Mouse (Mus musculus): ENCODE results near the gene Patl2. TPM values are rescaled to one million over a fixed set of nuclear protein-coding genes. Genes with fewer than 3 reads are reported as not detected.

Gene Patl2
- total RNA-seq (2012; rRNA removed): not detected in 2 replicates
- not detected in 2 replicates for total RNA-seq (2014; rRNA removed)
- not detected in 2 replicates for polyA plus RNA-seq (2012; ENCODE audit: insufficient read length, low read depth)

GRCm38 (mm10) chr2:122186106-122186505 lies at the start of gene Patl2, which contains the start of gene Terb2:
Gene Patl2, minus strand, starts transcription at chr2:122186189.
Gene Terb2, plus strand, starts transcription at chr2:122186272.
- Histone ChIP-seq H3K4me3 (replicated peaks in 1 of 3; ENCODE audit: low read depth in 2 of 3, low read length in 2 of 3, poor library complexity in 1 of 3) (no peak within 1 kb of the TSS), H3K4me2 (ENCODE audit: insufficient read depth, low read depth, poor library complexity, severe bottlenecking) (no peak within 1 kb of the TSS), H3K27me3 (replicated peaks) (no peaks in the 10 kb centered on the region), H3K36me3 (replicated peaks in 1 of 2; ENCODE audit: control insufficient read depth in 1 of 2, insufficient read depth in 1 of 2, low read length in 1 of 2) (no peaks in the 10 kb centered on the region), H3K27ac (ENCODE audit: insufficient read depth, low read depth) (no peak within 1 kb of the TSS), H3K4me1 (ENCODE audit: control insufficient read depth in 1 of 2, insufficient read depth in 2 of 2) (peaks cover 0 to 10% of the 10 kb centered on the region in 2 experiments; a peak in 3 of 4 replicates), H3K9me3 (replicated peaks; ENCODE audit: low read length) (no peaks in the 10 kb centered on the region), H3K9ac (ENCODE audit: insufficient read depth, low read depth) (no peak within 1 kb of the TSS), H3K79me2 (replicated peaks; ENCODE audit: control insufficient read depth, extremely low read depth, insufficient read depth, poor library complexity, severe bottlenecking) (no peaks in the 10 kb centered on the region)
- TF ChIP-seq HCFC1 (IDR thresholded peaks at IDR 0.05; ENCODE audit: low read depth, low read length): no peak
- TF ChIP-seq RCOR1 (conservative IDR thresholded peaks at IDR 0.05; ENCODE audit: low read depth, low read length): no peak
- no peak for TF ChIP-seq BHLHE40 (IDR thresholded peaks at IDR 0.05; ENCODE audit: low read depth, low read length)
- no peak for TF ChIP-seq PAX5 (IDR thresholded peaks at IDR 0.05; ENCODE audit: low read length)
- in situ Hi-C loops (cut with MboI; ENCODE audit: low pct_ligation_motif_present, low pct_unique_long_range_greater_than_20kb, low sequenced_read_pairs) (no loop called here), dilution Hi-C loops (cut with MboI; ENCODE audit: extremely low pct_ligation_motif_present, extremely low pct_unique_long_range_greater_than_20kb, low sequenced_read_pairs) (no loop called here)
- no peak for DNase-seq (ENCODE audit: extremely low read depth)

- dilution Hi-C loops (cut with MboI; ENCODE audit: extremely low pct_ligation_motif_present, extremely low pct_unique_long_range_greater_than_20kb, low sequenced_read_pairs): no loop called here
- Histone ChIP-seq H3K27ac (ENCODE audit: insufficient read depth, low read depth) (no peak overlapping the region), H3K4me3 (replicated peaks in 1 of 3; ENCODE audit: low read depth in 2 of 3, low read length in 2 of 3, poor library complexity in 1 of 3) (peak overlapping the region in 2 of 3 experiments; percentile 62 to 73), H3K9me3 (replicated peaks; ENCODE audit: low read length) (no peaks in the 10 kb centered on the region), H3K36me3 (replicated peaks in 1 of 2; ENCODE audit: control insufficient read depth in 1 of 2, insufficient read depth in 1 of 2, low read length in 1 of 2) (no peaks in the 10 kb centered on the region), H3K4me1 (ENCODE audit: control insufficient read depth in 1 of 2, insufficient read depth in 2 of 2) (peaks cover 8 to 13% of the 10 kb centered on the region in 2 experiments; a peak in 3 of 4 replicates), H3K27me3 (replicated peaks) (no peaks in the 10 kb centered on the region), H3K9ac (ENCODE audit: insufficient read depth, low read depth) (no peak overlapping the region), H3K79me2 (replicated peaks; ENCODE audit: control insufficient read depth, extremely low read depth, insufficient read depth, poor library complexity, severe bottlenecking) (no peaks in the 10 kb centered on the region), H3K4me2 (ENCODE audit: insufficient read depth, low read depth, poor library complexity, severe bottlenecking) (peak overlapping the region; percentile 66; the same call in 1 of the 2 replicates)
- TF ChIP-seq JUND (conservative IDR thresholded peaks at IDR 0.05; ENCODE audit: low read depth, low read length) (no peak), ZC3H11A (IDR thresholded peaks at IDR 0.05; ENCODE audit: low read depth, low read length) (no peak), MAFK (IDR thresholded peaks at IDR 0.05; ENCODE audit: insufficient replicate concordance, low read length) (no peak), POLR2A (IDR thresholded peaks at IDR 0.05; ENCODE audit: low read depth, low read length) (no peak), USF1 (IDR thresholded peaks at IDR 0.05; ENCODE audit: low read depth, low read length) (no peak), NRF1 (IDR thresholded peaks at IDR 0.05; ENCODE audit: low read depth, low read length) (no peak), UBTF (IDR thresholded peaks at IDR 0.05; ENCODE audit: low read depth, low read length) (no peak), KAT2A (IDR thresholded peaks at IDR 0.05; ENCODE audit: insufficient replicate concordance, low read length) (no peak), GABPA (IDR thresholded peaks at IDR 0.05; ENCODE audit: insufficient replicate concordance, low read depth, low read length) (no peak), E2F4 (IDR thresholded peaks at IDR 0.05; ENCODE audit: insufficient replicate concordance, low read depth, low read length) (no peak), CHD1 (IDR thresholded peaks at IDR 0.05; ENCODE audit: low read depth, low read length) (no peak), NELFE (IDR thresholded peaks at IDR 0.05; ENCODE audit: low read depth, low read length) (no peak), SMC3 (IDR thresholded peaks at IDR 0.05; ENCODE audit: low read depth, low read length) (no peak), IRF4 (IDR thresholded peaks at IDR 0.05; ENCODE audit: low read depth, low read length) (no peak), ETS1 (conservative IDR thresholded peaks at IDR 0.05; ENCODE audit: low read depth, low read length) (no peak), PAX5 (IDR thresholded peaks at IDR 0.05; ENCODE audit: low read length) (no peak)
- DNase-seq (ENCODE audit: extremely low read depth): no peak
- in situ Hi-C loops (cut with MboI; ENCODE audit: low pct_ligation_motif_present, low pct_unique_long_range_greater_than_20kb, low sequenced_read_pairs): no loop called here
Measured at GRCm38 (mm10) chr2:122235425-122235824, 49.4 kb upstream of the Patl2 start.
